Mouse (Mus musculus) E14TG2a.4 (cell line): Measurements from ENCODE around the gene Set.

Experiments
- CTCF ChIP-seq: conservative IDR thresholded peaks from 2 replicates; pipeline ENCODE4 v1.5.1; 2014; ENCODE audit warnings: low read length
- NANOG ChIP-seq: IDR thresholded peaks from 2 replicates; pipeline ENCODE4 v1.6.1; 2014; ENCODE audit warnings: borderline replicate concordance, low read length, mixed read lengths
- POU5F1 ChIP-seq: IDR thresholded peaks from 2 replicates; pipeline ENCODE4 v1.6.1; 2014; ENCODE audit warnings: low read length, borderline replicate concordance

DNA sequence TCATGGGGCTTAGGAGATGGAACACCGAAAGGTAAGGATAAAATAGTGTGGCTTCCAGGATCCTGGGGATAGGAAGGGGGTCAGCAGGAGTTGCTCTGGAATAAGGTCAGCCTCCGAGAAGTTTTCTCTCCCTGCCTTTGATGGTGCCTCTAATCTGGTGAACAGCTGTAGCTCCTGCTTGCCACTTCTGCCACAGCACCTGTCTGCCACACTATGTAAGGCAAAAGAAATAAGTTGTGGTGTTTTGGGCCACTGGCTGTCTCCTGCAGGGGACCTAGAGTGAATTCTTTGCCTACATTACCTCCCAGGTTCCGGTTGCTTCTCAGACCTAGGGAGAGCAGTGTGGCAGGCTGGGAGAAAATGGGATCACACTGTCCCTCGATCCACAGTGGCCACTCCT lies 21.6 kb downstream of the Set start:
- TF ChIP-seq CTCF, result no peak
- TF ChIP-seq POU5F1, result no peak
- no peak for TF ChIP-seq NANOG
